Mouse (Mus musculus) G1E (cell line): ENCODE results near the gene Slc4a7. TPM values are rescaled to one million over a fixed set of nuclear protein-coding genes. Genes with fewer than 3 reads are reported as not detected.
"Not testable (repeated sequence)": the region's sequence is repeated elsewhere in the genome, so short reads cannot be mapped to it uniquely, and the experiment has no call there.

ENCODE experiments used
- ATAC-seq: 2 replicates; pipeline ENCODE4 v1.8.0; 2016; ENCODE audit warnings: mild to moderate bottlenecking; ENCODE audit not compliant: insufficient number of reproducible peaks, poor library complexity, low FRiP score, severe bottlenecking; ENCODE audit errors: extremely low read depth
- DNase-seq: peaks from one replicate; pipeline ENCODE4 v3.0.0; 2012; ENCODE audit warnings: low spot score
- H3K27me3 ChIP-seq: 2 replicates; pipeline ENCODE4 v1.6.1; 2012; ENCODE audit warnings: mild to moderate bottlenecking, low read length, inconsistent platforms; ENCODE audit not compliant: insufficient read depth
- H3K36me3 ChIP-seq: replicated peaks from 2 replicates; pipeline ENCODE3; 2012; ENCODE audit warnings: mild to moderate bottlenecking, inconsistent platforms
- H3K4me1 ChIP-seq: 2 replicates; pipeline ENCODE4 v1.6.1; 2012; ENCODE audit warnings: low read depth, low read length, inconsistent platforms, mixed read lengths; ENCODE audit not compliant: insufficient read depth
- H3K4me3 ChIP-seq: 2 replicates; pipeline ENCODE4 v1.5.1; 2012; ENCODE audit warnings: low read depth, mild to moderate bottlenecking, inconsistent platforms, low read length, moderate library complexity, mixed read lengths
- H3K9me3 ChIP-seq: replicated peaks from 2 replicates; pipeline ENCODE4 v1.6.1; 2012; ENCODE audit warnings: inconsistent platforms
- CTCF ChIP-seq: IDR thresholded peaks from 2 replicates; pipeline ENCODE4 v1.5.1; 2012; ENCODE audit warnings: low read depth, low read length, inconsistent platforms, mixed read lengths
- GATA1 ChIP-seq: IDR thresholded peaks from 2 replicates; pipeline ENCODE4 v1.6.1; 2012; ENCODE audit warnings: borderline replicate concordance, low read length, inconsistent platforms, mixed read lengths
- GATA2 ChIP-seq: IDR thresholded peaks from 2 replicates; pipeline ENCODE4 v1.6.1; 2012; ENCODE audit warnings: low read depth, low read length, inconsistent platforms, borderline replicate concordance
- POLR2AphosphoS5 ChIP-seq: IDR thresholded peaks from 2 replicates; pipeline ENCODE4 v1.6.1; 2012; ENCODE audit warnings: low read depth, low read length, inconsistent platforms; ENCODE audit not compliant: insufficient replicate concordance
- TAL1 ChIP-seq: conservative IDR thresholded peaks from 2 replicates; pipeline ENCODE4 v1.6.1; 2012; ENCODE audit warnings: low read depth, low read length, inconsistent platforms, mixed read lengths
- polyA plus RNA-seq: library from polyadenylated mRNA; stranded (reverse); fragments of >175 nt; gene quantifications from 2 replicates; pipeline ENCODE4 v1.2.3, GENCODE M21; 2012
- total RNA-seq, 2 experiments: library from RNA; stranded (forward) in 1 of 2; stranded (reverse) in 1 of 2; fragments of 200-1000 nt in 1 of 2; fragments of >200 nt in 1 of 2; fragmentation: Nextera tagmentation in 1 of 2; gene quantifications; 2 replicates each; pipeline ENCODE4 v1.2.3; 2014 to 2017

Gene Slc4a7
- total and polyA plus RNA-seq, 3 experiments, result 6.8 to 39.4 (median 25.5) TPM

GRCm38 (mm10) chr14:14786979-14787378 lies 84.9 kb downstream of the Slc4a7 start:
- peaks cover 25% of the 10 kb centered on the region for H3K36me3 ChIP-seq
- H3K4me1 ChIP-seq, result no peaks in the 10 kb centered on the region
- H3K9me3 ChIP-seq, result no peaks in the 10 kb centered on the region
- H3K4me3 ChIP-seq, result no peak overlapping the region
- DNase-seq (no peak), ATAC-seq (no peak)
- no peak for TF ChIP-seq POLR2AphosphoS5
- TF ChIP-seq TAL1, result no peak
- no peak for TF ChIP-seq CTCF
- no peak for TF ChIP-seq GATA2
- no peak for TF ChIP-seq GATA1
- H3K27me3 ChIP-seq, result no peaks in the 10 kb centered on the region

GRCm38 (mm10) chr14:14789840-14790470 lies 87.9 kb downstream of the Slc4a7 start:
- Histone ChIP-seq H3K4me1 (no peaks in the 10 kb centered on the region), H3K36me3 (peaks cover 26% of the 10 kb centered on the region), H3K4me3 (no peak overlapping the region), H3K9me3 (no peaks in the 10 kb centered on the region), H3K27me3 (no peaks in the 10 kb centered on the region)
- DNase-seq, result no peak
- TF ChIP-seq TAL1 (no peak), GATA2 (no peak), POLR2AphosphoS5 (no peak), CTCF (no peak), GATA1 (no peak)
- ATAC-seq, result no peak

DNA sequence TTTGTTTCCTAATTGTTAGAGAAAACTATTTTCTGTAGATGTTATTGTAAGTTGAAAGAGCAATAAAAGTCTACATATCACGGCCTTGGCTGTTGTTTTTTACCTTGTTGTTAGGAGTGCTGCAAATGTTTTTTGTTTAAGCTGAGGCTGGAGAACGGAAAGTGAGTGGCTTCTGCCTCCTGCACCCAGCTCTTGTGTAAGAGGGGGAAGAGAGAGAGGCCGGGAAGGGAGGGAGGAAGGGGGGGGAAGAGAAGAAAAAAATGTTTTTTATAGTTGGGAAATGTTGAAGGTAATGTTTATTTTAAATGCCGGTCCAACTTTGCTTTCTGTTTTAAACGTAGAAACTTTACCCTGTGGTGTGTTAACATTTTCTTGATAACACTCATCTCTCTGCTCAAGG lies 97.8 kb downstream of the Slc4a7 start:
- DNase-seq (no peak), ATAC-seq (no peak)
- Histone ChIP-seq H3K9me3 (no peaks in the 10 kb centered on the region), H3K4me3 (no peak overlapping the region), H3K36me3 (peaks cover 8% of the 10 kb centered on the region), H3K27me3 (no peaks in the 10 kb centered on the region), H3K4me1 (no peaks in the 10 kb centered on the region)
- TF ChIP-seq GATA2 (no peak), GATA1 (no peak)

- ATAC-seq (no peak), DNase-seq (no peak)
- no peak overlapping the region for H3K4me3 ChIP-seq
- H3K4me1 ChIP-seq, result no peaks in the 10 kb centered on the region
- peaks cover 6% of the 10 kb centered on the region for H3K36me3 ChIP-seq
- no peaks in the 10 kb centered on the region for H3K27me3 ChIP-seq
- TF ChIP-seq TAL1 (no peak), GATA2 (no peak), POLR2AphosphoS5 (no peak), CTCF (no peak), GATA1 (no peak)
- no peaks in the 10 kb centered on the region for H3K9me3 ChIP-seq
These were observed 98.3 kb downstream of the Slc4a7 start for GRCm38 (mm10) chr14:14800332-14800731.

DNA sequence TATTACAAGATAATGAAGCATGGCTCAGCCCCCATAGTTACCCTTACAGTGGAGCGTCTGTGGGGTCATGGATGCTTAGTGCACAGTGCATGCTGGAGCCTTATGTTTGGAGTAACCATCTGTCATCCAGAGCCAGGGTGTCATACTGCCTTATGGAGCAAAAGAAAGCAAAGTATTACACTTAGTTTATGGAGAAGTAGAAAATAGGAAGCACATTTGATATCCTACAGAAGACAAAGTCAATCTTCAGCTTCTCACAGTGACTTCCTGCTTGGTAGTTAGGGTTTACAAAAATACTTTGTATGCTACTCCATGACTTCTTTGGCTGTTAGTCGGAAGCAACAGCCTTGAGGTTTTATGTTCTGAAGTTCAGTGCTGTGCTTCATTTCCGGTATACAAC lies 98.7 kb downstream of the Slc4a7 start:
- no peaks in the 10 kb centered on the region for H3K4me1 ChIP-seq
- TF ChIP-seq GATA1 (no peak), CTCF (no peak)
- H3K9me3 ChIP-seq, result no peaks in the 10 kb centered on the region
- H3K27me3 ChIP-seq, result no peaks in the 10 kb centered on the region
- H3K4me3 ChIP-seq, result no peak overlapping the region
- DNase-seq (no peak), ATAC-seq (no peak)
- H3K36me3 ChIP-seq, result peaks cover 6% of the 10 kb centered on the region

GRCm38 (mm10) chr14:14803115-14803514 lies 101.0 kb downstream of the Slc4a7 start, which contains the start of gene Nek10:
TSS of gene Nek10 (plus strand) at chr14:14803415.
- not testable (repeated sequence) for H3K4me1 ChIP-seq, H3K4me3 ChIP-seq, ATAC-seq, H3K36me3 ChIP-seq, H3K9me3 ChIP-seq, DNase-seq, H3K27me3 ChIP-seq

GRCm38 (mm10) chr14:14803921-14804517 lies 101.9 kb downstream of the Slc4a7 start:
- no peak overlapping the region for H3K4me3 ChIP-seq
- TF ChIP-seq POLR2AphosphoS5, result no peak
- no peak for TF ChIP-seq GATA2
- no peak for TF ChIP-seq TAL1
- no peak for TF ChIP-seq CTCF
- TF ChIP-seq GATA1, result no peak
- no peaks in the 10 kb centered on the region for H3K27me3 ChIP-seq
- no peaks in the 10 kb centered on the region for H3K9me3 ChIP-seq
- no peak for DNase-seq
- peaks cover 6% of the 10 kb centered on the region for H3K36me3 ChIP-seq
- no peak for ATAC-seq
- no peaks in the 10 kb centered on the region for H3K4me1 ChIP-seq
